Mouse (Mus musculus) gastrocnemius, postnatal 25 days (tissue): ENCODE results near the gene Rpl18a. TPM values are rescaled to one million over a fixed set of nuclear protein-coding genes. Genes with fewer than 3 reads are reported as not detected.

Source experiments
- DNase-seq: peaks from one replicate; pipeline ENCODE4 v3.0.0; 2022
- long read RNA-seq, 2 experiments: library from polyadenylated mRNA; stranded (forward); transcript quantifications; one replicate each; pipeline ENCODE4 v2.0.0; 2021
- total RNA-seq, 2 experiments: library from RNA; stranded (reverse); gene quantifications; 1 replicate in 1 of 2; 2 replicates in 1 of 2; pipeline ENCODE4 v1.2.3; 2021

Rpl18a gene
- total RNA-seq, result 100 to 1,000 TPM; 829 to 878 TPM
- long read RNA-seq, experiment 1, transcript Rpl18a-208 (5 exons, 576 nt), result minor isoform, 6 of 6,078 reads
- long read RNA-seq, experiment 1, transcript Rpl18a-201 (5 exons, 1,260 nt), result major isoform, 531 of 6,078 reads
- long read RNA-seq, experiment 1, partial matches to known transcripts, result 5,536 of 6,078 reads
- long read RNA-seq, experiment 1, other reads (novel, unspliced or antisense), result 5 of 6,078 reads
- long read RNA-seq, experiment 2, transcript Rpl18a-201 (5 exons, 1,260 nt), result major isoform, 363 of 4,266 reads
- long read RNA-seq, experiment 2, partial matches to known transcripts, result 3,897 of 4,266 reads
- long read RNA-seq, experiment 2, other reads (novel, unspliced or antisense), result 3 of 4,266 reads

GRCm38 (mm10) chr8:70897021-70897680 lies at the start of gene Rpl18a:
Rpl18a (minus strand) TSS chr8:70897412.
- DNase-seq, result peak; percentile 95

GRCm38 (mm10) chr8:70943187-70943586 lies 46.0 kb upstream of the Rpl18a start:
- DNase-seq, result no peak

GRCm38 (mm10) chr8:70941478-70941877 lies 44.3 kb upstream of the Rpl18a start:
- no peak for DNase-seq

- DNase-seq, result no peak
These were observed 40.0 kb upstream of the Rpl18a start for GRCm38 (mm10) chr8:70937200-70937599.

- no peak for DNase-seq
These were observed 37.6 kb upstream of the Rpl18a start for GRCm38 (mm10) chr8:70934786-70935185.

GRCm38 (mm10) chr8:70933036-70933435 lies 35.8 kb upstream of the Rpl18a start:
- DNase-seq, result no peak

- DNase-seq, result no peak
These were observed 34.5 kb upstream of the Rpl18a start for GRCm38 (mm10) chr8:70931731-70932130.

GRCm38 (mm10) chr8:70928778-70929322 lies 31.6 kb upstream of the Rpl18a start:
- DNase-seq, result no peak

GRCm38 (mm10) chr8:70928096-70928495 lies 30.9 kb upstream of the Rpl18a start:
- peak; percentile 35 for DNase-seq

GRCm38 (mm10) chr8:70926396-70926795 lies 29.2 kb upstream of the Rpl18a start:
- no peak for DNase-seq

- no peak for DNase-seq
These were observed 28.5 kb upstream of the Rpl18a start for GRCm38 (mm10) chr8:70925754-70926153.

- no peak for DNase-seq
These were observed 26.9 kb upstream of the Rpl18a start for GRCm38 (mm10) chr8:70924151-70924550.

- no peak for DNase-seq
These were observed 23.1 kb upstream of the Rpl18a start for GRCm38 (mm10) chr8:70920049-70920922.

- no peak for DNase-seq
These were observed 17.5 kb upstream of the Rpl18a start for GRCm38 (mm10) chr8:70914704-70915103.

GRCm38 (mm10) chr8:70913523-70913922 lies 16.3 kb upstream of the Rpl18a start:
- no peak for DNase-seq

GRCm38 (mm10) chr8:70912955-70913354 lies 15.7 kb upstream of the Rpl18a start:
- no peak for DNase-seq

- no peak for DNase-seq
These were observed 14.4 kb upstream of the Rpl18a start for GRCm38 (mm10) chr8:70911596-70911995.

- DNase-seq, result no peak
These were observed 10.3 kb upstream of the Rpl18a start for GRCm38 (mm10) chr8:70907518-70907917.

- DNase-seq, result peak; percentile 56
These were observed 8.9 kb upstream of the Rpl18a start, which contains the start of gene Map1s for GRCm38 (mm10) chr8:70905831-70906736. Map1s (plus strand) TSS chr8:70905932.

GRCm38 (mm10) chr8:70905463-70905830 lies 8.2 kb upstream of the Rpl18a start:
- no peak for DNase-seq

- DNase-seq, result no peak
These were observed 7.3 kb upstream of the Rpl18a start for GRCm38 (mm10) chr8:70904532-70904931.
